Mouse (Mus musculus): Measurements from ENCODE around the gene Actl9. TPM values are rescaled to one million over a fixed set of nuclear protein-coding genes. Genes with fewer than 3 reads are reported as not detected.

The Actl9 gene
- polyA plus RNA-seq (2014; fragmentation: Nextera tagmentation; extraction: Ambion mirVana), result not detected in 2 replicates

DNA sequence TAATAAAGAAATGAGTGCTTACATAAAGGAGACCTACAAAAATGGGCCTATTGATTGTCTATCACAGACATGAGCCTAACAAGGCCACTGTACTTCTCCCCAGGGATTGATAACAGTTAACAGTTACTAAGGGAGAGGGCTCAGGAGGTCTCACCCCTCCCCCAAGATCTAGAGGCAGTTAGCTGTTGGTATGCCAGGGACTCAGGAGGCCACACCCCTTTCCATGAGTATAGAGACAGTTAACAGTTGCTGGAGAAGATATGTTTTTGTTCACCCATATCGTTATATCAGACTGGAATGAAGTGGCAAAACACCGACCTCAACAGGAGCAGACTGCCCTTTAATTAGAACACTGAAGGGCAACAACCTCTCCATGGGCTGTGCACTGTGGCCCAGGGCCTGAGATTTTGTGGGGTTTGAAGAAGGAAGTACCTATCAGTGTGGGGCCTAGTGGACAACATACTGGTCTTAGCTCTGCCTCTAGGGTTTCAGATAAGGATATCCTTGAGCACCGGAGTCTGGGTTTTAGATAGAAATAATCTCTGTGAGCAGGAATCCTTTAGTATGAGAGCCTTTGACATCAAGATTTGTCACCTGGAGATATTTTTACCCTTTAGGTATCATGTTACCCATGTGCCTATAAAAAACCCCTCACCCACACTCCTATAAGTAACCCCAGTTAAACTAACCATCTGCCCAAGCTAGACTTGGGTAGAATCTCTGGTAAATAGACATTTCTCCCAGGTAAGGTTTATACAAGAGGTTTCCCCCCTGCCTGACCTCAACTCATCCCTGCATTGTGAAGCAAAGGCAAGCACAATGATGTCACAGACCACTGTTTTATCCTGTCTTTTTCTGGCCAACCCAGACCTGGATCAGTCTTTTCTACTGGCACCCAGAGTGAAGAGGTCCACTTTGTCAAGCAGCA lies at the start of gene Actl9:
Gene Actl9, plus strand, starts transcription at position 878 of the 928 bp plus-strand sequence.
- Histone ChIP-seq H3K36me3 (ENCODE audit: control insufficient read depth, insufficient read depth, low read length) (no peaks in the 10 kb centered on the region), H3K9ac (ENCODE audit: low read length) (no peak within 1 kb of the TSS), H3K27me3 (ENCODE audit: control insufficient read depth, insufficient read depth, low read length) (no peaks in the 10 kb centered on the region), H3K27ac (ENCODE audit: low read depth, low read length) (no peak within 1 kb of the TSS), H3K4me3 (ENCODE audit: low read depth, low read length) (no peak within 1 kb of the TSS), H3K4me2 (no peak within 1 kb of the TSS), H3K4me1 (ENCODE audit: control insufficient read depth, insufficient read depth, low read length) (no peaks in the 10 kb centered on the region), H3K9me3 (ENCODE audit: control insufficient read depth, low read length) (no peaks in the 10 kb centered on the region)
- ATAC-seq (ENCODE audit: low FRiP score) (no peak), DNase-seq (ENCODE audit: low spot score, missing footprints) (no peak)
- WGBS, result 87% methylated on average over 3 of the region's 3 CpGs

DNA sequence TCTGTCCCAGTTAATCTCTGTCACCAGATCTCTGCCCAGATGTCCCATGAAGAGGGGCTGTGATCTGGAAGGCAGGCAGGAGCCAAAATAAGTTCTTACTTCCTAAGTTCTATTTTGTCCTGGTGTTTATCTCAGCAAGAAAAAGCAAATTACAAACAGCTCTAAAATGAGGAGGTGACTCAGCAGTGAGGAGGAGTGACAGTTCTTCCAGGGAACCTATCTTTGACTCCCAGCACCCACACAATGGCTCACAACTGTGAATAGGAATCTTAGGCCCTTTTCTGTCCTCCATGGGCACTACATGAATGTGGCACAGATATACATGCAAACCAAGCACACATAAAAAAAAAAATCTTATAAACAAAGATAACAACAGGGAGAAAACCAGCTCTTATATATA lies 47.0 kb upstream of the Actl9 start:
- Histone ChIP-seq H3K9ac (ENCODE audit: low read length) (no peak overlapping the region), H3K27ac (ENCODE audit: low read depth, low read length) (no peak overlapping the region), H3K4me1 (ENCODE audit: control insufficient read depth, insufficient read depth, low read length) (no peaks in the 10 kb centered on the region), H3K36me3 (ENCODE audit: control insufficient read depth, insufficient read depth, low read length) (peaks cover 12% of the 10 kb centered on the region), H3K9me3 (ENCODE audit: control insufficient read depth, low read length) (no peaks in the 10 kb centered on the region), H3K27me3 (ENCODE audit: control insufficient read depth, insufficient read depth, low read length) (no peaks in the 10 kb centered on the region), H3K4me3 (ENCODE audit: low read depth, low read length) (no peak overlapping the region), H3K4me2 (no peak overlapping the region)
- DNase-seq (ENCODE audit: low spot score, missing footprints) (no peak), ATAC-seq (ENCODE audit: low FRiP score) (no peak)

DNA sequence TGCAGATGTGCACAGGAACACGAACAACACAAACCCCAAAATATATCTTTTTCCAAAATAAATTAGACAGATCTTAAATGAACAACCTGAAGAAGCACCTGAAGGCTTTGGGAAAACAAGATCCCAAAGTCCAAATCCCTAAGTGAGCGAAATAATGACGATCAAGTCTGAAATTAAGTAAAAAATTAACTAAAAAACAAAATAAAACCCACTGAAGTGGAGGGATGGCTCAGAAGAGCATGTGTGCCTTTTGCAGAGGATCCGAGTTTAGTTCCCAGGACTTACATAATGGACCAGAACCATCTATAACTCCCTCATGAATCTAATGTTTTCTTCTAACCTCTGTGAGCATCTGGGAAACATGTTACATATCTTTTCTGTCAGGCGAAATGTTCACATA lies 40.4 kb upstream of the Actl9 start:
- H3K36me3 ChIP-seq (ENCODE audit: control insufficient read depth, insufficient read depth, low read length), result no peaks in the 10 kb centered on the region
- no peak overlapping the region for H3K27ac ChIP-seq (ENCODE audit: low read depth, low read length)
- H3K9me3 ChIP-seq (ENCODE audit: control insufficient read depth, low read length), result no peaks in the 10 kb centered on the region
- no peak overlapping the region for H3K9ac ChIP-seq (ENCODE audit: low read length)
- DNase-seq (ENCODE audit: low spot score, missing footprints) (no peak), ATAC-seq (ENCODE audit: low FRiP score) (no peak)
- no peak overlapping the region for H3K4me2 ChIP-seq
- 94% methylated on average over 5 of the region's 5 CpGs for WGBS
- no peaks in the 10 kb centered on the region for H3K27me3 ChIP-seq (ENCODE audit: control insufficient read depth, insufficient read depth, low read length)
- no peaks in the 10 kb centered on the region for H3K4me1 ChIP-seq (ENCODE audit: control insufficient read depth, insufficient read depth, low read length)
- no peak overlapping the region for H3K4me3 ChIP-seq (ENCODE audit: low read depth, low read length)

DNA sequence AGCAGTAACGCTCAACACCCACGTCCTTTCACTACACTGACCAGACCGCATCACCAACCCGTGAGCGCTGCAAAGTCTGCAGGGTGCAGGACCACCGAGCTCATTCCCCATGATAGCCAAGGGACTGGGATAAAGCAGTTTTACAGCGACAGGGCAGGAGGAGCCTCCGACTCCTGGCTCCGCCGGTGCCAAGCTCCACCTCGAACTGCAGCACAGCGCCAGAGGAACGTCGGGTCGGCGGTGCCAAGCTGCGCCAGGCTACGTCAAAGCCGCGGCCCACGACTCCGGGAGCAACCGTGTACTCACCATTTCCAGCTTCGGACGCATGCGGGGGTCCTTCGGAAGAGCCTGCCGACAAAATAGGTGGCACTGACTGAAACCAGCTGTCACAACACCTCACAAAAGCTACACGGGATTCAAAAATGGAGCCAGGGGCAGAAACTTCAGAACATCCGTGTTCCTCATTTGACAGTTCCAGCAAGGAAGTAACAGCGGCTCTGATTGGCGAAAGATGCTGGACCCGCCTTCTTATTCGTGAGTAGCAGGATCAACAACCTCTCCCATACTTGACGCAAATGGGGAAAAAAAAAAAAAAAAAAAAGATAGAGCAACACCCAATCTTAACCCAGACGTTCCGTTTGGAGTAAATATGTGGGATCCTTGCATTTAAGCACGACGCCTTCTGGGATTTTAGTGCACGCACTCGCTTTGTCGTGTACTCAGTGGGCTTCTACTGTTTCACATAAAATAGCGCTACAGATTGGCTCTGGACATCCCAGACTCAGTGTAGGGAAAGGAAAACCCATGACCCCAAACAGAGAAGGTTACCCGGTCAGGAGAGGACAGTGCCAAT lies 38.3 kb upstream of the Actl9 start, which contains the start of gene Zfp101:
Gene Zfp101, minus strand, starts transcription at position 460 of the 853 bp plus-strand sequence.
- peak within 1 kb of the TSS; percentile 60 for H3K4me2 ChIP-seq
- H3K9ac ChIP-seq (ENCODE audit: low read length), result peak within 1 kb of the TSS; percentile 84
- H3K4me3 ChIP-seq (ENCODE audit: low read depth, low read length), result peak within 1 kb of the TSS; percentile 90
- ATAC-seq (ENCODE audit: low FRiP score) (peak; percentile 100), DNase-seq (ENCODE audit: low spot score, missing footprints) (peak; percentile 99)
- H3K9me3 ChIP-seq (ENCODE audit: control insufficient read depth, low read length), result no peaks in the 10 kb centered on the region
- no peaks in the 10 kb centered on the region for H3K4me1 ChIP-seq (ENCODE audit: control insufficient read depth, insufficient read depth, low read length)
- no peaks in the 10 kb centered on the region for H3K27me3 ChIP-seq (ENCODE audit: control insufficient read depth, insufficient read depth, low read length)
- H3K27ac ChIP-seq (ENCODE audit: low read depth, low read length), result 0 out of 2 replicates have a peak within 1 kb of the TSS, but pooled peaks have one; percentile 44
- no peaks in the 10 kb centered on the region for H3K36me3 ChIP-seq (ENCODE audit: control insufficient read depth, insufficient read depth, low read length)
- under 1% methylated on average over 44 of the region's 44 CpGs for WGBS

DNA sequence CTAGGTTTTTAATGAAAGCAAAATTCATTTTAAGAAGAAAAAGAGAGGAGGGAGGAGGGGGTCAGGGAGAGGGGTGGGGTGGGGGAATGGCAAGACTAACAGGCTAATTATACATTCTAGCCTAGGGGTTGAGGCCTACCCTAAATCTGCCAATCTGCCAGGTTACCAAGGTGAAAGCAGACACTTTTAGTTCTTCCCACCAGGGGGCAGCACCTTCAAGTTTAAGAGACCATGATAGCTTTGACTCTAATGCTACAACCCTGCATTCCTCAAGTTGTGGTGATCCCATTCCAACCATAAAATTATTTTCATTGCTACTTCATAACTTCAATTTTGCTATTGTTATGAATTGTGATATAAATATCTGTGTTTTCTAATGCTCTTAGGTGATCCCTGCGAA lies 6.5 kb downstream of the Actl9 start:
- DNase-seq (ENCODE audit: low spot score, missing footprints) (peak; percentile 96), ATAC-seq (ENCODE audit: low FRiP score) (peak; percentile 64; the same call in 1 of the 2 replicates)
- H3K4me3 ChIP-seq (ENCODE audit: low read depth, low read length), result no peak overlapping the region
- H3K4me2 ChIP-seq, result no peak overlapping the region
- 79% methylated on average over 1 of the region's 1 CpGs for WGBS
- no peak overlapping the region for H3K9ac ChIP-seq (ENCODE audit: low read length)
- H3K4me1 ChIP-seq (ENCODE audit: control insufficient read depth, insufficient read depth, low read length), result no peaks in the 10 kb centered on the region
- no peaks in the 10 kb centered on the region for H3K27me3 ChIP-seq (ENCODE audit: control insufficient read depth, insufficient read depth, low read length)
- H3K27ac ChIP-seq (ENCODE audit: low read depth, low read length), result no peak overlapping the region
- H3K9me3 ChIP-seq (ENCODE audit: control insufficient read depth, low read length), result no peaks in the 10 kb centered on the region
- no peaks in the 10 kb centered on the region for H3K36me3 ChIP-seq (ENCODE audit: control insufficient read depth, insufficient read depth, low read length)

DNA sequence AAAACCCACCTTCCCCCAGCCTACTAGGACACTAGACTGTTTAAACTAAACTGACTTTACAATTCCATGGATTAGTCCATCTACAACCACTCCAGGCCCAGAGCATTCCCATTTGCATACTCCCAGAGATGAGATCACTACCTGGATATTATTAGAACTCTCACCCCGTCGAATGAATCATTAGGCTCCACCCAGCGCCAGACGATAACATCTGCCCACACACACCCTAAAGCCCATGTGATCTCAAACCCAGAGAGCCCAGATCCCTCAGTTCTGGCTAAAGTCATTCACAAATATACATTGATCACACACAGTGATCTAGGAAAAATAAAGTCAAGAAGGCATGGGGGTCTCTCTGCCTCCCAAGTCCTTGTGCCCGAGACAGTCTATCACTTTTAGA lies 7.2 kb downstream of the Actl9 start:
- no peaks in the 10 kb centered on the region for H3K27me3 ChIP-seq (ENCODE audit: control insufficient read depth, insufficient read depth, low read length)

DNA sequence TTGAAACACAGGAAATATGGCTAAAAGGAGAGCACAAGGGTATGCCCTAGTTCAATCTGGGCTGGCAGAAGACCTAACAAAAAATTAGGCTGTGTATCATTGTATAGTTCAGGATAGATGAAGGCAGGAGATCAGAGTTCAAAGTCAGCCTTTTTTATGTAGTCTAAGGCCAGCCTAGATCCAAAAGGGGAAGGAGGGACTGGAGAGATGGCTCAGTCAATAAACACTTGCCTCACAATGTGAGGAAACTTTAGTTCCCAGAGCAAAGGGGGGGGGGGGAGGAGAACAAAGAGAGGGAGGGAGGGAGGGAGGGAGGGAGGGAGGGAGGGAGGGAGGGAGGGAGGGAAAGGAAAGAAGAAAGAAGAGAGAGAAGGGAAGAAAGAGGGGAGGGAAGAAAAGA lies 8.5 kb downstream of the Actl9 start:
- H3K4me1 ChIP-seq (ENCODE audit: control insufficient read depth, insufficient read depth, low read length), result no peaks in the 10 kb centered on the region
- ATAC-seq (ENCODE audit: low FRiP score) (no peak), DNase-seq (ENCODE audit: low spot score, missing footprints) (no peak)
- no peaks in the 10 kb centered on the region for H3K36me3 ChIP-seq (ENCODE audit: control insufficient read depth, insufficient read depth, low read length)
- no peak overlapping the region for H3K4me2 ChIP-seq
- no peaks in the 10 kb centered on the region for H3K27me3 ChIP-seq (ENCODE audit: control insufficient read depth, insufficient read depth, low read length)
- no peak overlapping the region for H3K4me3 ChIP-seq (ENCODE audit: low read depth, low read length)
- no peak overlapping the region for H3K9ac ChIP-seq (ENCODE audit: low read length)
- no peaks in the 10 kb centered on the region for H3K9me3 ChIP-seq (ENCODE audit: control insufficient read depth, low read length)
- H3K27ac ChIP-seq (ENCODE audit: low read depth, low read length), result no peak overlapping the region

More for the DNA sequence above, 7.2 kb downstream of the Actl9 start:
- DNase-seq (ENCODE audit: low spot score, missing footprints), result no peak
- Histone ChIP-seq H3K4me2 (no peak overlapping the region), H3K36me3 (ENCODE audit: control insufficient read depth, insufficient read depth, low read length) (no peaks in the 10 kb centered on the region), H3K9ac (ENCODE audit: low read length) (no peak overlapping the region), H3K4me3 (ENCODE audit: low read depth, low read length) (no peak overlapping the region), H3K4me1 (ENCODE audit: control insufficient read depth, insufficient read depth, low read length) (no peaks in the 10 kb centered on the region), H3K27ac (ENCODE audit: low read depth, low read length) (no peak overlapping the region), H3K9me3 (ENCODE audit: control insufficient read depth, low read length) (no peaks in the 10 kb centered on the region)
- ATAC-seq (ENCODE audit: low FRiP score), result no peak
- WGBS, result 80% methylated on average over 5 of the region's 5 CpGs

DNA sequence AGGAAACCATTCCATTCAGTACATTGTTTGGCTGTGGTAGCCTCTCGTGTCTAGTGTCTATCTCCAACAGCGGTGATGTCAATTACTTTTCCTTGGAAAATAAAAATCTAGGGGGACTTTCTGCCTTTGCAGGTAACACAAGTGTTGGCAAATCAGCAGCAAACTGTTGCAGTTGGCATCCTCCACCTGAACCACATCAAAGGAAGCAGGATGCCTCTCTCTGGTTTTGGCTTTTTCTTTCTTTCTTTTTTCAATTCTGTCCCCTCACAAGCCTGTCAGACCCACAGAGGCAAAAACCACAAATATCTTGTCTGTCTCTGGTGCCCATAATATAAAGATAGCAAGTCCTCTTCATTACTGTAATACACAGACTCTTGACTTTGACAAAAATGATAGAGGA lies 23.9 kb downstream of the Actl9 start:
- Histone ChIP-seq H3K27me3 (ENCODE audit: control insufficient read depth, insufficient read depth, low read length) (no peaks in the 10 kb centered on the region), H3K27ac (ENCODE audit: low read depth, low read length) (no peak overlapping the region), H3K9ac (ENCODE audit: low read length) (no peak overlapping the region), H3K4me2 (no peak overlapping the region), H3K4me3 (ENCODE audit: low read depth, low read length) (no peak overlapping the region), H3K9me3 (ENCODE audit: control insufficient read depth, low read length) (no peaks in the 10 kb centered on the region), H3K36me3 (ENCODE audit: control insufficient read depth, insufficient read depth, low read length) (no peaks in the 10 kb centered on the region), H3K4me1 (ENCODE audit: control insufficient read depth, insufficient read depth, low read length) (no peaks in the 10 kb centered on the region)
- no peak for DNase-seq (ENCODE audit: low spot score, missing footprints)
- ATAC-seq (ENCODE audit: low FRiP score), result no peak
- 86% methylated on average over 2 of the region's 2 CpGs for WGBS

DNA sequence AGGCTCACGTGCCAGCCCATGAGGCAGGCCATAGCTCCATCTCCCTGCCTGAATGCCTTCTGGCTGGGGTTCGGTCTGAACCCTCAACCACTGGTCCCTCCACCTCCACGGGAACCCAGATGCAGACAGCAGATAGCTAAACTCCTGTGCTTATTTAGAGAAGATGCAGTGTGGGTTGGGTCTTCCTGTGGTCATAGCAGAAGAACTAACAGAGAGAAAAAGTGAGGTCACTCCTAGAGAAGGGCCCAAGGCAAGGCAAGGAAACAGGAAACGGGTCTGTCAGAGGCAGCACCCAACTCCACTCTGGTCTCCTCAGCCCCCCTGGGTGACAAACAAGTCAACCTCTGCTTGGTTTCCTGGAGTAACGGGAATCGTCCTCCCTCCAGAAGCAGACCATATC lies 38.5 kb downstream of the Actl9 start:
- Histone ChIP-seq H3K27me3 (ENCODE audit: control insufficient read depth, insufficient read depth, low read length) (no peaks in the 10 kb centered on the region), H3K4me3 (ENCODE audit: low read depth, low read length) (no peak overlapping the region), H3K9ac (ENCODE audit: low read length) (no peak overlapping the region), H3K4me1 (ENCODE audit: control insufficient read depth, insufficient read depth, low read length) (no peaks in the 10 kb centered on the region), H3K27ac (ENCODE audit: low read depth, low read length) (no peak overlapping the region), H3K9me3 (ENCODE audit: control insufficient read depth, low read length) (no peaks in the 10 kb centered on the region), H3K4me2 (no peak overlapping the region), H3K36me3 (ENCODE audit: control insufficient read depth, insufficient read depth, low read length) (no peaks in the 10 kb centered on the region)
- DNase-seq (ENCODE audit: low spot score, missing footprints), result no peak
- WGBS, result 75% methylated on average over 6 of the region's 6 CpGs
- no peak for ATAC-seq (ENCODE audit: low FRiP score)
